Mouse (Mus musculus): ENCODE data around the gene Gng10.

GRCm38 (mm10) chr4:58995251-58995693 is 39.6 kb upstream of the Gng10 start:
- TF ChIP-seq CTCF (IDR thresholded peaks at IDR 0.05; ENCODE audit: extremely low read depth, insufficient read length, insufficient replicate concordance, low read depth, low read length): no peak
- TF ChIP-seq POLR2A (IDR thresholded peaks at IDR 0.05; ENCODE audit: low read depth, low read length): no peak

Measured in small intestine, adult 2 months (tissue).